31 mouse cellular contexts compared by ENCODE assay signal in the genomic region with DNA sequence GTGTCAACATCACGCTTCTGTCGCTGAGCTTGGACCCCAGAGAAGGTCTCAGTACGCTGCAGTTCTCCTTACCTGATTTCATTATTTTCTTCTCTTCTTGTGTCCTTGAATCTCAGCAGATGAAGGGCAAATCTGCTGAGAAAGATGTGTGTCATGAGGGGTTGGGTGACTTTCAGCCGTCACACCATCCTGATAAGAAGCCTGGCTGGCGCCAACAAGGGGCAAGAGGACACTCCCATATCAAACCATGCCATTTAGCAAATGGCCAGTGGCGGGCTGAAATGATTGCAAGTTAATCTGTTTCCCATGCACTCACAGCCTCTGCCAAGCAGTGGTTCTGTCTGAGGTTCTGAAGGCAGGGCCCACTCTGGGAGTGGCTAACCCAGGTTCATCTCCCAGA.
DNase-seq lines count a peak whose midpoint lies in the region; ATAC-seq lines count a peak whose summit lies in the region.
"Had no signal": no experiment of that assay in that cellular context is flagged by ENCODE, and none has a peak within 500 bp of the region (broad histone marks: within the 10 kb centered on the region; RNA-seq: fewer than 3 reads in every experiment).

No protein-coding gene starts in this region.

- no peak for ATAC-seq in heart, embryonic 12.5 days (ENCODE audit: insufficient number of reproducible peaks, low FRiP score)
- ATAC-seq in heart, embryonic 14.5 days (ENCODE audit: insufficient number of reproducible peaks, insufficient read depth, low FRiP score, low read depth) = no peak
- no peak for ATAC-seq in forebrain, embryonic 11.5 days (replicated peaks; ENCODE audit: low FRiP score)
- ATAC-seq: forebrain, embryonic 13.5 days; forebrain, embryonic 16.5 days; hindbrain, postnatal 0 days; inflammation-experienced regulatory T-cells, adult 6 months; intestine, embryonic 16.5 days; Patski had no signal

- H3K4me2 ChIP-seq in heart, embryonic 12.5 days = peak overlapping the region; percentile 18
- peak overlapping the region; percentile 14; the same call in 1 of the 2 replicates for H3K4me2 ChIP-seq in heart, embryonic 14.5 days (ENCODE audit: low read length)
- H3K4me2 ChIP-seq in forebrain, embryonic 11.5 days (ENCODE audit: low read depth, low read length, severe bottlenecking) = no peak overlapping the region
- H3K4me2 ChIP-seq: embryonic facial prominence, embryonic 13.5 days; forebrain, embryonic 13.5 days; hindbrain, embryonic 14.5 days had no signal

- H3K4me3 ChIP-seq in heart, embryonic 10.5 days = no peak overlapping the region
- no peak overlapping the region for H3K4me3 ChIP-seq in heart, embryonic 12.5 days
- H3K4me3 ChIP-seq in heart, embryonic 14.5 days (ENCODE audit: control insufficient read depth in 1 of 2, insufficient read depth in 1 of 2, low read depth in 1 of 2, low read length in 2 of 2) = no peak overlapping the region
- no peak overlapping the region for H3K4me3 ChIP-seq in forebrain, embryonic 11.5 days (ENCODE audit: low read depth, low read length)
- H3K4me3 ChIP-seq: embryonic facial prominence, embryonic 10.5 days; embryonic facial prominence, embryonic 13.5 days; erythroblast, embryonic 14.5 days; forebrain, embryonic 13.5 days had no signal

- peak overlapping the region; percentile 64; the same call in 1 of the 2 replicates for H3K27ac ChIP-seq in heart, embryonic 10.5 days
- H3K27ac ChIP-seq in heart, embryonic 12.5 days (ENCODE audit: poor library complexity, severe bottlenecking) = peak overlapping the region; percentile 27; the same call in 1 of the 2 replicates
- H3K27ac ChIP-seq in heart, embryonic 14.5 days (replicated peaks in 1 of 2; ENCODE audit: control insufficient read depth in 1 of 2, insufficient read depth in 1 of 2, low read depth in 2 of 2, low read length in 2 of 2) = peak overlapping the region; percentile 26 to 37; a peak in 1 of 4 replicates
- no peak overlapping the region for H3K27ac ChIP-seq in forebrain, embryonic 11.5 days (ENCODE audit: low read depth, low read length)
- H3K27ac ChIP-seq: embryonic facial prominence, embryonic 10.5 days; embryonic facial prominence, embryonic 13.5 days; forebrain, embryonic 13.5 days; hindbrain, embryonic 14.5 days; hindbrain, postnatal 0 days had no signal

- H3K9me3 ChIP-seq in heart, embryonic 10.5 days = no peaks in the 10 kb centered on the region
- H3K9me3 ChIP-seq in heart, embryonic 12.5 days (replicated peaks) = peaks cover 3% of the 10 kb centered on the region; the same call in 1 of the 2 replicates
- H3K9me3 ChIP-seq in heart, embryonic 14.5 days (ENCODE audit: control insufficient read depth, low read length) = 0 out of 2 replicates have a peak, but pooled peaks cover 2% of the 10 kb centered on the region
- no peaks in the 10 kb centered on the region for H3K9me3 ChIP-seq in forebrain, embryonic 11.5 days (ENCODE audit: control insufficient read depth, low read length)
- H3K9me3 ChIP-seq: embryonic facial prominence, embryonic 10.5 days; embryonic facial prominence, embryonic 13.5 days; forebrain, embryonic 13.5 days; G1E had no signal

- WGBS in heart, embryonic 10.5 days = 43% methylated on average over 6 of the region's 6 CpGs
- 37% methylated on average over 6 of the region's 6 CpGs for WGBS in heart, embryonic 12.5 days
- WGBS in heart, embryonic 14.5 days = 41% methylated on average over 6 of the region's 6 CpGs
- WGBS in forebrain, embryonic 11.5 days = 89% methylated on average over 6 of the region's 6 CpGs

- no peak overlapping the region for H3K9ac ChIP-seq in heart, embryonic 12.5 days
- H3K9ac ChIP-seq in heart, embryonic 14.5 days (ENCODE audit: low read length) = no peak overlapping the region; the same call in 1 of the 2 replicates
- no peak overlapping the region for H3K9ac ChIP-seq in forebrain, embryonic 11.5 days (ENCODE audit: low read length)
- H3K9ac ChIP-seq: embryonic facial prominence, embryonic 13.5 days; forebrain, embryonic 13.5 days; hindbrain, embryonic 14.5 days had no signal

- H3K4me1 ChIP-seq in heart, embryonic 10.5 days = peaks cover 26% of the 10 kb centered on the region
- H3K4me1 ChIP-seq in heart, embryonic 12.5 days (replicated peaks) = peaks cover 28% of the 10 kb centered on the region
- H3K4me1 ChIP-seq in heart, embryonic 14.5 days (ENCODE audit: control insufficient read depth in 2 of 2, insufficient read depth in 2 of 2, low read length in 2 of 2) = peaks cover 22 to 26% of the 10 kb centered on the region in 2 experiments
- no peaks in the 10 kb centered on the region for H3K4me1 ChIP-seq in forebrain, embryonic 11.5 days (replicated peaks; ENCODE audit: control insufficient read depth, insufficient read depth, low read length)
- H3K4me1 ChIP-seq: embryonic facial prominence, embryonic 10.5 days; embryonic facial prominence, embryonic 13.5 days; forebrain, embryonic 13.5 days had no signal

- no peaks in the 10 kb centered on the region for H3K27me3 ChIP-seq in heart, embryonic 10.5 days (ENCODE audit: insufficient read depth, poor library complexity, severe bottlenecking)
- H3K27me3 ChIP-seq in heart, embryonic 12.5 days (replicated peaks) = no peaks in the 10 kb centered on the region
- H3K27me3 ChIP-seq in heart, embryonic 14.5 days (ENCODE audit: control insufficient read depth, insufficient read depth, low read length) = no peaks in the 10 kb centered on the region
- no peaks in the 10 kb centered on the region for H3K27me3 ChIP-seq in forebrain, embryonic 11.5 days (ENCODE audit: control insufficient read depth, insufficient read depth, low read length)
- H3K27me3 ChIP-seq: CH12.LX; embryonic facial prominence, embryonic 13.5 days; forebrain, embryonic 13.5 days; Patski had no signal

- DNase-seq in adrenal gland, postnatal 14 days = peak; percentile 55
- DNase-seq in adrenal gland, adult 8-10 months = no peak
- no peak for DNase-seq in heart, embryonic 10.5 days (ENCODE audit: low spot score)
- no peak for DNase-seq in heart, adult 8-10 months (ENCODE audit: low spot score)
- DNase-seq in forebrain, embryonic 11.5 days (ENCODE audit: low spot score) = no peak
- no peak for DNase-seq in layer of hippocampus, postnatal 10 days (ENCODE audit: low spot score in 2 of 2)
- DNase-seq: adrenal gland, postnatal 10 days; B cell, adult 2 months; cerebellum, adult 11 months; cerebellum, adult 2 months; cerebellum, adult 9-11 months; cerebellum, postnatal 25 days; embryo, embryonic 11 days; gastrocnemius, postnatal 10 days; gastrocnemius, postnatal 36 days; kidney, adult 18-20 months; kidney, adult 9 months had no signal

- H3K36me3 ChIP-seq in heart, embryonic 10.5 days = no peaks in the 10 kb centered on the region
- H3K36me3 ChIP-seq in heart, embryonic 12.5 days = no peaks in the 10 kb centered on the region
- no peaks in the 10 kb centered on the region for H3K36me3 ChIP-seq in heart, embryonic 14.5 days (ENCODE audit: control insufficient read depth, insufficient read depth, low read length)
- no peaks in the 10 kb centered on the region for H3K36me3 ChIP-seq in forebrain, embryonic 11.5 days (ENCODE audit: control insufficient read depth, insufficient read depth, low read length)
- H3K36me3 ChIP-seq: embryonic facial prominence, embryonic 10.5 days; embryonic facial prominence, embryonic 13.5 days; G1E had no signal
